Mouse (Mus musculus) CD4-positive, CD25-positive, alpha-beta regulatory T cell (primary cell): ENCODE measurements around the gene Dlk1. TPM values are rescaled to one million over a fixed set of nuclear protein-coding genes. Genes with fewer than 3 reads are reported as not detected.

Source experiments
- polyA plus RNA-seq: library from polyadenylated mRNA; unstranded; fragments of 100-300 nt; shearing (Covaris generic); gene quantifications from one replicate; pipeline ENCODE4 v1.2.1, GENCODE M21; 2017

Gene Dlk1
- polyA plus RNA-seq, result 0.14 TPM

GRCm38 (mm10) chr12:109452592-109452991 lies at the start of gene Dlk1:
Gene Dlk1 (plus strand): TSS chr12:109452823.

Other genes starting within 250 kb of the Dlk1 start
- gene Rtl1, start 147.5 kb downstream of the Dlk1 start, polyA plus RNA-seq, result not detected